ENCODE assay signal across 15 mouse cellular contexts in the genomic region with DNA sequence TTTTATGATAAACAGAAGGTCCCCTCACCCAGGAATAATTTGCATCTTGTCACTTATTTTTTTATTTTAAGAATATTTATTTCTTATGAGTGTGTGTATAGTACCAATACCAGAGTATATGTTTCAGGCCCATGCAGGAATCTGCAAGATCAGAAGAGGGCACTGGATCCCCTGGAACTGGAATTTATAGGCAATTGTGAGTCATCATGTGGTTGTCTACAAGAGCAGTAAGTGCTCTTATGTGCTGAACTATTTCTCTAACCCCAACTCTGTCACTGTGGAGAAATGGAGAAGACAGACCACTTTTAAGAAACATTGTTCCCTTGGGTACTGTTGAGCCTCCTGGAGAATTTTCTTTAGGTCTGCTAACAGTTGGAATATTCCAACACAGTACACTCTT.
"Had no signal": no experiment of that assay in that cellular context is flagged by ENCODE, and none has a peak within 500 bp of the region (broad histone marks: within the 10 kb centered on the region; RNA-seq: fewer than 3 reads in every experiment).

No protein-coding gene starts in this region.

- H3K4me1 ChIP-seq: limb, embryonic 10.5 days; limb, embryonic 13.5 days; liver, embryonic 12.5 days; liver, embryonic 15.5 days; lung, embryonic 15.5 days had no signal

- DNase-seq: kidney, adult 9 months; kidney, postnatal 14 days; kidney, postnatal 4 days; liver; lung, adult 18-20 months; lung, postnatal 10 days; lung, postnatal 36 days; midbrain, embryonic 14.5 days; thymus, postnatal 25 days had no signal

- H3K27me3 ChIP-seq: limb, embryonic 13.5 days; liver, embryonic 12.5 days; liver, embryonic 15.5 days; lung, embryonic 15.5 days had no signal

- H3K27ac ChIP-seq: limb, embryonic 10.5 days; limb, embryonic 13.5 days; liver, embryonic 12.5 days; liver, embryonic 15.5 days; lung, embryonic 15.5 days; stomach, postnatal 0 days had no signal

- H3K4me3 ChIP-seq: limb, embryonic 10.5 days; limb, embryonic 13.5 days; liver, embryonic 12.5 days; liver, embryonic 15.5 days; lung, embryonic 15.5 days had no signal
